Mouse (Mus musculus): ENCODE results near the gene Fermt1.

DNA sequence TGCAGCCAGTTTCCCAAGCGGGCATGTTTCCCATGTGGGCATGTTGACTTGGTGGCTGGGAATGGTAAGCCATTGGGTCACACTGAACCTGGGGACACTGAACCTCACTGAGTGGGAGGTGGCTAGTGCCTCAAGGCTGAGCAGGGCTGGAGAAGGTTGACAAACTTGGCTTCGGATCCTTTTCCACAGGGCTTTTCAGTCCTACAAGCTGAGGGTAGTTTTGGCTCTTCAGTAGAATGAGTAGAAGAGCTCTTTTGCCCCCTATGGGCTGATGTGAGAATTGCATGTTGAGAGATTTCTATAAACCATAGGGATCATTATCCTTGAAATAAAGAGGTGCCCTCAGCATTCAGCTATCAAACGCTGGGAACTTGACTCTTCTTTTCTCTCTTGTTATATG is 42.2 kb downstream of the Fermt1 start:
- TF ChIP-seq MAFK (IDR thresholded peaks at IDR 0.05; ENCODE audit: insufficient read depth, low read depth, low read length), result no peak
- TF ChIP-seq CHD2 (IDR thresholded peaks at IDR 0.05; ENCODE audit: low read depth, low read length), result no peak

Data from ES-E14 (cell line).